Mouse (Mus musculus) hindbrain, embryonic 15.5 days (tissue): ENCODE measurements at regions not wholly inside any gene's neighbourhood (a gene's known extent, or its start where the extent isn't known, plus 50 kb on each side); places are given as distances from the start of the nearest gene placed in this dataset.
"Not testable (repeated sequence)": the region's sequence is repeated elsewhere in the genome, so short reads cannot be mapped to it uniquely, and the experiment has no call there.

Source experiments
- ATAC-seq: fragments of 200-750 bp; cut with Nextera tagmentation; 2 replicates; pipeline ENCODE4 v1.8.0; 2017; ENCODE audit warnings: low read depth, moderate number of reproducible peaks, moderate TSS enrichment; ENCODE audit not compliant: low FRiP score
- H3K27ac ChIP-seq: fragments of 300-500 bp; sonication (generic); replicated peaks from 2 replicates; pipeline ENCODE4 v1.5.1; 2015; ENCODE audit warnings: mild to moderate bottlenecking, inconsistent platforms
- H3K27me3 ChIP-seq: fragments of 300-500 bp; sonication (generic); 2 replicates; pipeline ENCODE4 v1.6.1; 2015; ENCODE audit warnings: control low read depth, inconsistent platforms
- H3K36me3 ChIP-seq: fragments of 300-500 bp; sonication (generic); 2 replicates; pipeline ENCODE4 v1.6.1; 2015; ENCODE audit warnings: control low read depth, inconsistent platforms
- H3K4me1 ChIP-seq: fragments of 300-500 bp; sonication (generic); replicated peaks from 2 replicates; pipeline ENCODE4 v1.6.1; 2015; ENCODE audit warnings: control low read depth, inconsistent platforms
- H3K4me2 ChIP-seq: fragments of 300-500 bp; sonication (generic); 2 replicates; pipeline ENCODE4 v1.6.1; 2015; ENCODE audit warnings: moderate library complexity, mild to moderate bottlenecking, inconsistent platforms
- H3K4me3 ChIP-seq: fragments of 300-500 bp; sonication (generic); 2 replicates; pipeline ENCODE4 v1.5.1; 2015; ENCODE audit warnings: mild to moderate bottlenecking, inconsistent platforms
- H3K9ac ChIP-seq: fragments of 300-500 bp; sonication (generic); 2 replicates; pipeline ENCODE4 v1.6.1; 2015; ENCODE audit warnings: inconsistent platforms
- H3K9me3 ChIP-seq: fragments of 300-500 bp; sonication (generic); 2 replicates; pipeline ENCODE4 v1.6.1; 2016; ENCODE audit warnings: control low read depth, inconsistent platforms
- WGBS: fragments of 180-500 bp; shearing (Covaris S2); methylation state at CpG from one replicate; pipeline ENCODE4 v1.1.7; 2015; 5-methylcytosine and 5-hydroxymethylcytosine counted together

- Histone ChIP-seq H3K27ac (no peak overlapping the region), H3K27me3 (no peaks in the 10 kb centered on the region), H3K4me1 (no peaks in the 10 kb centered on the region), H3K9me3 (no peaks in the 10 kb centered on the region), H3K36me3 (no peaks in the 10 kb centered on the region), H3K9ac (no peak overlapping the region), H3K4me3 (no peak overlapping the region), H3K4me2 (no peak overlapping the region)
- ATAC-seq, result no peak; the same call in 1 of the 2 replicates
- 90% methylated on average over 5 of the region's 5 CpGs for WGBS
Measured at GRCm38 (mm10) chr2:181930037-181930436, 60.9 kb upstream of the Gm14496 start.

GRCm38 (mm10) chr2:181930538-181930937 lies 60.4 kb upstream of the Gm14496 start:
- H3K27ac ChIP-seq, H3K36me3 ChIP-seq, H3K9me3 ChIP-seq, H3K27me3 ChIP-seq, H3K4me1 ChIP-seq, ATAC-seq, H3K4me3 ChIP-seq, H3K4me2 ChIP-seq, H3K9ac ChIP-seq: not testable (repeated sequence)
- 96% methylated on average over 4 of the region's 4 CpGs for WGBS

- peak; percentile 74 for ATAC-seq
- H3K4me1 ChIP-seq, H3K36me3 ChIP-seq, H3K9ac ChIP-seq, H3K27me3 ChIP-seq, H3K27ac ChIP-seq, H3K4me2 ChIP-seq, H3K9me3 ChIP-seq, H3K4me3 ChIP-seq: not testable (repeated sequence)
- 74% methylated on average over 3 of the region's 3 CpGs for WGBS
Measured at GRCm38 (mm10) chr2:181931077-181931815, 59.7 kb upstream of the Gm14496 start.

- WGBS, result 84% methylated on average over 2 of the region's 2 CpGs
- no peak overlapping the region for H3K4me3 ChIP-seq
- no peak overlapping the region for H3K4me2 ChIP-seq
- H3K4me1 ChIP-seq, result no peaks in the 10 kb centered on the region
- H3K27ac ChIP-seq, result no peak overlapping the region
- no peaks in the 10 kb centered on the region for H3K27me3 ChIP-seq
- no peak overlapping the region for H3K9ac ChIP-seq
- ATAC-seq, result no peak
- no peaks in the 10 kb centered on the region for H3K9me3 ChIP-seq
- no peaks in the 10 kb centered on the region for H3K36me3 ChIP-seq
Measured at GRCm38 (mm10) chr2:181931918-181932605, 58.9 kb upstream of the Gm14496 start.
